ENCODE assay signal across 8 mouse cellular contexts in the genomic region with DNA sequence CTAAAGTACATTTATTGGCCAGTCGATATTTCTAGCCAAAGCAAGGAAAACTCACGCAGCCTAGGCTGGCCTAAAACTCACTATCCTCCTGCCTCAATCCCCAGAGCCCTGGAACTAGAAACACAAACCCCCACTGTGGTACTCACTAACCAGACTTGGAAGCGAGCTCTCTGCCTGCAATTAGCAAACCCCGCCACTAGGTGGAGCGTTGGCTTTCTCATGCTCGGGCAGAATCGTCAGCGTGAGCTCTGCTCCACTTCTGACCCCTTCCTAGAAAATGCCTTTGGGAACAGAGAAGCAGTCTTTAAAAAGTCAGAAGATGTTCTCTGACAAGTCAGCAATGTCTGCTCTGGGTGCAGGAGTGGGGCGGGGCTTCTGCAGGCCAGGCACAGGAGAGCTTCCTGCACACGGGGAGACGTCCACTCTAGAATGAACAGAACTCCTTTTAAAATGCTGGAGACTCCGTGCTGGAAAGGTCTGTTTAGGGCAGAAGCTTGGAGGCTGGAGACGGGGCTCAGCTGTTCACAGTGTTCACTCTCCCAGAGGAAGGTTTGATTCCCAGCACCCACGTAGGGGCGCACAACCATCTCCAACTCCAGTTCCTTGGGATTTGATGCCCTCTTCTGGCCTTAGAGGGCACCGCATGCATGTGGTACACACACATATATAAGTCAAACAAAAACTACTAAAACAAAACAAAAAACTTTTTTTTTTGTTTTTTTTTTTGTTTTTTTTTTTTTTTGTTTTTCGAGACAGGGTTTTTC. TPM values are rescaled to one million over a fixed set of nuclear protein-coding genes. Genes with fewer than 3 reads are reported as not detected.
DNase-seq lines count a peak whose midpoint lies in the region.

No protein-coding gene starts in this region.

- peak; percentile 17 to 22 for DNase-seq in gastrocnemius, adult 8-10 months (ENCODE audit: low spot score in 2 of 2)
- no peak for DNase-seq in gastrocnemius, postnatal 10 days
- DNase-seq in retina, adult 2 months (ENCODE audit: low read depth, low spot score) = peak; percentile 16
- no peak for DNase-seq in retina, postnatal 1 day
- peak; percentile 35 for DNase-seq in c-Kit-positive CD71-positive TER-119-negative erythroid progenitor cells, embryonic 14.5 days (ENCODE audit: low read depth)
- peak; percentile 63 for DNase-seq in mesoderm, embryonic 11.5 days (ENCODE audit: low read depth, low spot score)
- DNase-seq in gastrocnemius, postnatal 25 days = no peak
- DNase-seq in left cerebral cortex, adult 8-10 months (ENCODE audit: low spot score in 2 of 2) = no peak

RNA-seq across cellular contexts. Expression of a gene that starts 8.8 kb away (rescaled TPM):
- 1 to 10 TPM; 5.5 to 9.6 (median 8.4) TPM for total RNA-seq in gastrocnemius, adult 8-10 months (2022)
- total RNA-seq in gastrocnemius, postnatal 10 days (2021) = 10 to 100 TPM; 15.2 to 16.3 TPM
- total RNA-seq in gastrocnemius, postnatal 25 days (2021) = 10 to 100 TPM in 1 of 2 experiments, 1 to 10 TPM in 1; 9.4 to 15.4 TPM
- total RNA-seq in left cerebral cortex, adult 8-10 months (2022) = 1 to 10 TPM; 4.0 to 7.2 (median 5.3) TPM

Comparison
In these comparisons a context has a peak if more than half of its experiments do, and no peak if none do; other contexts are left out.
1. DNase-seq: peak in gastrocnemius, adult 8-10 months (2 of 2), retina, adult 2 months (single experiment), c-Kit-positive CD71-positive TER-119-negative erythroid progenitor cells, embryonic 14.5 days (single experiment) and mesoderm, embryonic 11.5 days (single experiment); none in gastrocnemius, postnatal 10 days (single experiment), retina, postnatal 1 day (single experiment), gastrocnemius, postnatal 25 days (single experiment) and left cerebral cortex, adult 8-10 months (0 of 2).